Mouse (Mus musculus) thymus, adult 2 months (tissue): Measurements from ENCODE around the gene Spata13.

Experiments
- CTCF ChIP-seq: fragments of 200-500 bp; IDR thresholded peaks from 2 replicates; pipeline ENCODE4 v1.5.1; 2012; ENCODE audit warnings: mild to moderate bottlenecking, control low read depth, low read length, moderate library complexity, borderline replicate concordance; ENCODE audit not compliant: control insufficient read depth, poor library complexity, insufficient read depth; ENCODE audit errors: extremely low read depth
- POLR2A ChIP-seq: fragments of 200-500 bp; IDR thresholded peaks from 2 replicates; pipeline ENCODE4 v1.6.1; 2012; ENCODE audit warnings: mild to moderate bottlenecking, low read length, control low read depth, moderate library complexity; ENCODE audit not compliant: control insufficient read depth, poor library complexity, insufficient read depth; ENCODE audit errors: extremely low read depth

DNA sequence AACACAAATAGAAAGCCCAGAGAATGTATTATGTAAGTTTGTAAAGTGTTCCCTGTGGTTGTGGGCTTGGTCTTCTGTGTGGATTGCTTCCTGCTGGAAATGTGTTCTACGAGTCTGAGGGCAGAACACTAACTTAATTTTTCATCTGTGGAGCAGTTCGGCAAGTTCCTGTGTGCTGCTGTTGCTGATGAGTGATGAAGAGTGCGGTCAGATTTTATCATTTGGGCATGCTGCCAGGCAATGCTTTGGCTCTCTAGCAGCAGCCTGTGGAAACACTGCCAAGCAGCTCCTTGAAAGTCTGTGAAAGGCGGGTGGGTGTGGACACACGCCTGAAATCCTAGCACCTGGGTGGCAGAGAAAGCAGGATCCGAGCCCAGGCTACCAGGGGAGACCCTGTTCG, 41.0 kb upstream of the Spata13 start:
- TF ChIP-seq CTCF (no peak), POLR2A (no peak)
